Mouse (Mus musculus) adrenal gland, adult (tissue): ENCODE measurements around the gene Rsu1.
"Not testable (repeated sequence)": the region's sequence is repeated elsewhere in the genome, so short reads cannot be mapped to it uniquely, and the experiment has no call there.

ENCODE experiments used
- DNase-seq, 2 experiments: peaks; one replicate each; pipeline ENCODE4 v3.0.0; 2022 to 2023; ENCODE audit warnings: low spot score in 1 of 2; ENCODE audit not compliant: inconsistent age in 2 of 2

Gene Rsu1

GRCm38 (mm10) chr2:13226031-13226430 lies 45.2 kb downstream of the Rsu1 start:
- no peak for DNase-seq

- DNase-seq: no peak
These were observed 46.7 kb downstream of the Rsu1 start for GRCm38 (mm10) chr2:13224546-13224945.

DNA sequence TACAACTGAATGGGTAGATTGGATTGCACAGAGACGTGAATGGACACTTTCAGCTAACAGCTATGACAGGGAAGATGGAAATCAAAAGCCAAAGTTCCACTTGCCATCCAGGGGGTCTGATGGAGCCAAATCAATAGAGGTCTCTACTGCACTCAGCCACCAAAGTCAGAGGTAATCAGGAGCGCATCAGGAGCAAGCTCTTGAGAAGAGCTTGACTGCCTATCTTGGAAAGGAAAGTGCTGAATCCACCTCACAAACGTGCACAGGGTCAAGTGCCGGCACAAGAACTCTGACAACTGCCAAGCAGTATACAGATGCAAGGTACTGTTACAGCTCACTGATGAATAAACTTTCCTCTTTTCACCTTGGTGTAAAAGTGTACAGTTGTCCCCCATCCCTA lies 47.8 kb downstream of the Rsu1 start:
- DNase-seq: no peak

GRCm38 (mm10) chr2:13220141-13220540 lies 51.1 kb downstream of the Rsu1 start:
- DNase-seq: no peak

DNA sequence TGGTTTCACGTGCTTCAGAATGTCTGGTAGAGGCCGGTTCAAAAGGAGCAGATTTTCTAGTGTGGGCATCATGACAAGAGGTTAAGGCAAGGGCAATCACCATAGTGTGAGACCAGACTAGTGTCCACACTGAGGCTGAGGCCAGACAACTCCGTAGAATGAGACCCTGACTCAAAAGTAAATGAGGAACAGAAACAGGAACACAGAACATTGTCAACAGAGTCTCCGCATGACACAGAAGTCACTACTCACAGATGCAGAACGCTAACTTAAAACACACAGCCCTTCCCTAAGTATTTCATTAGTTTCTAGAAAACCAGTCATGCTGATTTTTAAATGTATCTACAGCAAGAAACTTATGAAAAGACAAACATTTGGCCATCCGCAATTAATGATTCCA lies 53.1 kb downstream of the Rsu1 start:
- no peak for DNase-seq

DNA sequence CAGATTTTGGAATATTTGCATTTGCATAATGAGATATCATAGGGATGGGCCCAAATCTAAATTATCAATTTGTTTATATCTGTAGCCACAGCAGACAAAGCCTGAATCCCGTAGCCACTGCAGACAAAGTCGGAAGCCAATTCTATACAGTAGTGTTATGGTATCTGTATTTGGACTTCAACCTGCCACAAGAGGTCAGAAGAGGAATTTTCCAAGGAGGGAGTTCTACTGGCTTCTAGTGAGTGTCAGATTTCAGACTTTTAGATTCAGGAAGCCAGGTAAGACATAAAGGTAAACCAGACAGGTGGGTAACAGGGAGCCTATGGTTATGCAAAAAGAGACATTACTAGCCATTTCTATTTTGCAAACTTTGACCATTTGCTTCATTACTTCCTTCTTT lies 64.4 kb downstream of the Rsu1 start:
- no peak for DNase-seq

DNA sequence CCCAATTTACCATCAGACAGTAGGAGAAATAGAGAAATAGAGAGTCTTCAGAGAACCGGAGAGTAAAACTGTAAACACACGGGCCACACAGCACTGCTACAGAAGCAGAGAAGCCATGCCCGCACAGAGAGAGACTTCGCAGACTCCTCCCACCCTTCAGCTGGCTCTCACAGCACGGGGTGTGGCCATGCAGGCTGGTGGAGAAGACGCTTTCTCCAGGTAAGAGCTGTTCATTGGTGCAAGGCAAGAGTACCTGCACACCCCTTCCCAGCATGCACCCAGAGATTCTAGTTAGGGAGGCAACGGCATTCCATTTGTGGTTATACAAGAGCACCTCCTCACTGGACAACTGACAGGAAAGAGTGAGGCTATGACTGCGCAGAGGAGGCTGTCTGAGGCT lies 64.8 kb downstream of the Rsu1 start:
- no peak for DNase-seq

GRCm38 (mm10) chr2:13202805-13203475 lies 68.3 kb downstream of the Rsu1 start:
- DNase-seq: no peak

DNA sequence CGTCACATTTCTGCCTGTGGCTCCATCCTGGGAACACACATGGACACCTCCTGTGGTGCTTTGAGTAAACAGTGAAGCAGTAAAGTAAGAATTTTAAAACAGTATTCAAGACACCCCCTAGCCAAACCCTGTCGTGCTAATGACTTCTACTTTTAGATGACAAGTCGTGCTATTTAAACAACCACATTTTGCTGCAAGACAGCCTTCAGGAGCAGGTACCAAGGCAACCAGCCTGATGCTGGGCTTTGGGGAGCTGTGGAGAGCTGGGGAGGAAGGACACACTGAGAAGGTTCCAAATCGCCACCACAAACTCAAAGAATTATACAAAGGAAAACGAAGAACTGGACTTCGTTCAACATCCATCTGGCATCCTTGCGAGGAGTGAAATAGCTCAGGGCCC lies 71.5 kb downstream of the Rsu1 start:
- no peak for DNase-seq

DNA sequence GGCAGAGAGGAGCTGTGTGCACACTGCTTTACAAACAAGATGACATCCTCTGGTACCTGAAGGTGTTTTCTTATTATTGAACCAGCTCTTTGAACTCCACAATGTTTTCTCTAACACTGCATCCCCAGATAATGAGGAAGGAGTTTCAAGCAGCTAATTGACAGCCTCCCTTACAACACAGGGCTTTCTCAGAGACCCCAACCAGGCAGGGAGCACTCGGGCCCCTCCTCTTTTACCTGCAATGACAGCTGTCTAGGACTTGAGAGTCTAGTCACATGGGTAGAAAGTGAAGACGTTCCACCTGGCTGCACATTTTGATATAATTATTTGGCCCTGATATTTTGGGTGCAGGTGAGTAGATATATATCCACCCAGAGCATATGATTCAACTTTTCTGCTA lies 72.2 kb downstream of the Rsu1 start:
- DNase-seq: no peak

DNA sequence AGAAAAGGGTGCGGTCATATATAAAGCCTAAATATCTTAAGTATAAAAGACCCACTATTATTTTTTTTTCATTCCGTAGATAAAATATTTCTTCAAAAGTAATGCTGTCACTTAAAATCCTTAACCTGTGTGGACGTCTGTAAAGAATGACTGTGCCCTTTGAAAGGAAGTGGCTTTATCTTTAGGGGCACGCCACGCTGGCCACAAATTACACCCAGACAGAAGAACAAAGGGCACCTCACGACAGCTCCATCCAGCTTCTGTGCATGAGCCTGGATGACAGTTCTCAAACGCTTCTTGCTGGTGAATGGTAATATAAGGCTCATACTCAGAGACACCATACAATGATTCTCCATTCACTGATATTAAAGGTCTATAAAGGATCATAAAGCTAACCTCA lies 75.7 kb downstream of the Rsu1 start:
- DNase-seq: no peak

DNA sequence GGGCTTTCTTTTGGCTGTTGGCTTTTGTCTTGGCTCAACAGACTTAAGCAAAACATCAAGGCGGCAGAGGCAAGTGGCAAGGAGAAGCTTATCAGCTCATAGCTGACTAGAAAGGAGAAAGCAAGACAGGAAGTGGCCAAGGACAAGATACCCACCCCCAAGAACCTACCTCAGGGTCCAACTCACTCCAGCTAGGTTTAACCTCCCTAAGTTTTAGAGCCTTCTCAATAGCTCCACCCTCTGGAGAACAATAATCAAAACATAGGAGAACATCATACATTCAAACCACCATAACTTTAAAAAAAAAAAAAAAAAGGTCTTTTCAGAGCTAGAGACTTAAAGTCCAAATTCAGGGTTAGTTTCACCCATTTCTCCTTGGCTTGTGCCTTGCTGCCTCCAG lies 79.1 kb downstream of the Rsu1 start:
- DNase-seq: no peak

- DNase-seq: no peak
These were observed 80.4 kb downstream of the Rsu1 start for GRCm38 (mm10) chr2:13190767-13191166.

DNA sequence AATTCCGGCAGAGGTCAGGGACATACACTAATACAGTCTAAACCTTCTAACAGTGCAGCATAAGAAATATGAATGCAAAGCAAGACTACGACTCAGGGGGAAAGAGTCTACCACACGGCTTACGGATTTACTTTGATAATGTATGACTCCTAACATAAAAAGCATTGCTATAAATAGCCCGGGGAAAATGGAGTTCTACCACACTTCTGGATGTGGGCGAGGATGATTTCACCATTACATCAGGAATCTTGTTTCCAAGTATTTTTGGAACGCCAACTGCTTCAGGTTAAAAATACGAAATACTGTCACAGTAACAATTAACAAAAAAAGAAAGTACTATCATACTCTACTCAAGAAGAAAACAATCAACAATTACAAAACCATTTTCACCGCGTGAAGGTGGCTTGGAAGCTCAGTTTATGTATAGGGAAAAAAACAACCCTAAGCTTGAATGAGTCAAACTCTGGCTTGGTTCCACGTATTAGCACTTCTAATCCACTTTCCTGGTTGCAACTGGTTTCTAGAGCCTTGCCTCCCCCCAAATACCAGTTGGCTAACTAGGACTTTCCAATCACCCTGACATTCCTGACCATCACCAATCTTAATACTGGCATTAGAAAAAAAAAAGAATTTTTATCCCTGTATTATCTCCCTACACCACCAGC lies 82.3 kb downstream of the Rsu1 start:
- DNase-seq: no peak

GRCm38 (mm10) chr2:13183124-13183523 lies 88.1 kb downstream of the Rsu1 start:
- no peak for DNase-seq

- not testable (repeated sequence) for DNase-seq
These were observed 89.3 kb downstream of the Rsu1 start for GRCm38 (mm10) chr2:13181899-13182298.

DNA sequence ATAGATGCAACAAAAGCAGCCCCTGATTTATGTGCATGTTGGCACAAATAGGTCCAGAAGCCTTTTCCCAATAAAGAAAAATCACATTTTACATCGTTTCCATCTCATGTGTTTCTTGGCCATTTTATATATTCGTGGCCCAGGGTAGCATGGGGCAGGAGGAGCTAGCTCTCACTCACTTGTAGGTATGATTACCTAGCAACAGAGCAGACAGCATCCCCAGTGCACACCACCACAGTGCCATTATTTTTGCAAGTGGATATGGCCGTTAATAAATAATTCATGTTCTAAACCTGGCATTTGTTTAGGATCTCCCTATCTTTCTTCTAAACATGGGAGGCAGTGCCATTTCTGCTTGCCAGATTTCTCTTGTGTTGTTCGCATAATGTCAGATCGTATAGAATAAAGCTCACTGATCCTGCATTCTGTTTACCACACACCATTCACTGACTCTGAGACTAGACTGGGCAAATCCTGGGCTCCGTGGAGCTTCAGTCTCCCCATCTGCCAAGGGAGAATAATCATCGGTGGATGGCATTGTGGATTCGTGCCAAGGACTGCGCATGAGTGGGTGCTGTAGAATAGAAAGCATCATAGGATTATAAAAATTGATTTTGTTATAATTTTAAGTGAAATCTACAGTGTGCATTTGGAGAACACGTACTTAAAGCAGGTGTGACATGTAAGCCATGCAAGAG lies 93.4 kb downstream of the Rsu1 start:
- DNase-seq: no peak

DNA sequence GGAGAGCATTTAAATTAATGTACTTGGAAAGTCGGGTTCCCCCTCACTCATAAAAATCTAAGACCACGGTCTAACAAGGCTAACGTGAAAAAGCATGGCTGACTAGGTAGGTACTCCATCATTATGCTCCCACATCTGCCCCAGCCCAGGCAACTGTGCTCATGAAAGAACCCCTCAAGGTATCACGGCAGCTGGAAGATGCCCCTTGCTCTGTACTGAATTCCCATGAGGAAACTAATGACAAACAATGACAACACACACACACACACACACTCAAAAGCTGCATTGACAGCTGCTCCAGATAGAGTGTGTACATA lies 95.0 kb downstream of the Rsu1 start:
- no peak for DNase-seq

DNA sequence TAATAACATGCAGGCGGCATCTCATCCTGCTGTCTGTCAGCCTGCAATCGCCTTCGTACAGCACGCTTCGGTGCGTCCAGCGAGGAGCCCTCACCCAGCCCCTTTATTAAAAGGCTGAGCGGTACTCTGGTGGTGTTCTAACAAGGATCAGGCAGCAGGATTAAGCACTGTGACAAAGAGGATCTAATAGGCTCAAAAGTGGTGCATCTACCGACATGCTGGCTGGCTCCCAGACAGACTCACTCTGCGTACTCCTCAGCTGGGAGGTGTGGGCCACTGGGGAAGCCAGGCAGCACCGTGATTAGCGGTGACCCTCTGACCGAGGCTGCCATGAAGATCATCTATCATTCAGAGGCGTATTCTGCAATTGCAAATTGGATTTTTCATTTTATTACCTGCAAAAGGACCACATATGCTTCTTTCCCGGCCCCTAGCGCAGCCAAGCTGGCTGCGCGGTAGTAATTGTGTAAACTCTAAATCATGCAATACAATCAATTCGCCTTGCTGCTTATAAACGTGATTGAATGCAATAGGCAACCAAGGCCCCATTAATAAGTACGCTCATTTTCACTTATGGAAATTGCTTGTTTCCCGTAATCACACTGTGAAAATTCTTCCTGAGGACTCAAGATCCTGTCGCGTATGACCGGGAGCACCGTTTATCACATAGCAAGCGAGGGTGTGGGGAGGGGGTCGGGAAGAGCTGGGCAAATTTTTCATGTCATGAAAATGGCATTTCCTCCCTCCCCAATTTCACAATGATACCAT lies 95.5 kb downstream of the Rsu1 start:
- no peak for DNase-seq

- no peak for DNase-seq
These were observed 96.8 kb downstream of the Rsu1 start for GRCm38 (mm10) chr2:13174461-13174860.

DNA sequence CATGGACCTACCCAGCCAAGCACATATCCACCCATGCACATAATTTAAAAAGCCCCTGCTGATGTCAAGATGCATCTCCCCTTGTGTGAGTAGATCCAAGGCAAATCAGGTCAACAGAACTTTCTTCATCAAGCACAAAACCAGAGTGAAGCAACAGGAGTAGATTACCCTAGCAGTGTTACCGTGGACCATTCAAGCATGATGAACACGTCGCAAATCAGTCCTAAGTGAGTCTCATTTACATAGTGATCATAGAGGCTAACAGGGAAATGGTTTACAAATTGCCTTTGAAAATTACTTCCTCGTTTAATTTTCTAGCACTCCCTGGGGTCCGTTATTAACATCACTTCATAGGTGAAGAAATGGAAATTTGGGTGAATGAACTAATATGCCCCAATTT lies 100.6 kb downstream of the Rsu1 start:
- no peak for DNase-seq

DNA sequence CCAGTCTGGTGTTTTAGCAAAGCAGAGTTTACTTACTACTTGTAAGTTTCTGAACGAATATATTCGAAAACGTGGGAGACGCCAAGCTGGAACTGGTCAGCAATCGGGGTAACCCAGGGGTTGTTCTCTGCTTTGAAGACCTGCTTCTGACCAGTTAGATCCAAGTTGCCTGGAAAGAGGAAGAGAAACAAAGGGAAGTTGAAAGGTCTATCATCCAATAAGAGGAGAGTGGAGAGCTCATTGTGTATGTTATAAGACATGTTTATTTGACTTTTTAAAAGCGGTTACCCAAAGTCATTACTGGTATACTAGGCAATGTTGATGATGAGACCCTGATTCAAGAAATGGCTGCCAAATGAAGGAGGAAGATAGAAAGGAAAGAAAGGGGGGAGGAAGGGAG lies 101.3 kb downstream of the Rsu1 start:
- no peak for DNase-seq
